Mouse (Mus musculus) lung, postnatal 0 days (tissue): ENCODE results near the gene Hist2h2ab. TPM values are rescaled to one million over a fixed set of nuclear protein-coding genes. Genes with fewer than 3 reads are reported as not detected.
"Not testable (repeated sequence)": the region's sequence is repeated elsewhere in the genome, so short reads cannot be mapped to it uniquely, and the experiment has no call there.

ENCODE experiments used
- ATAC-seq: fragments of 200-750 bp; cut with Nextera tagmentation; 2 replicates; pipeline ENCODE4 v1.8.0; 2017; ENCODE audit warnings: moderate library complexity
- DNase-seq: peaks from one replicate; pipeline ENCODE4 v3.0.0-alpha.2; 2016; ENCODE audit warnings: low spot score
- H3K27ac ChIP-seq: fragments of 300-500 bp; sonication (generic); 2 replicates; pipeline ENCODE4 v1.5.1; 2014; ENCODE audit warnings: antibody characterized with exemption, mild to moderate bottlenecking, low read length, mixed read lengths
- H3K27me3 ChIP-seq: fragments of 300-500 bp; sonication (generic); replicated peaks from 2 replicates; pipeline ENCODE4 v1.6.1; 2014; ENCODE audit warnings: low read length, mixed read lengths; ENCODE audit not compliant: insufficient read depth
- H3K36me3 ChIP-seq: fragments of 300-500 bp; sonication (generic); 2 replicates; pipeline ENCODE4 v1.6.1; 2014; ENCODE audit warnings: low read length, mixed read lengths; ENCODE audit not compliant: insufficient read depth
- H3K4me1 ChIP-seq: fragments of 300-500 bp; sonication (generic); 2 replicates; pipeline ENCODE4 v1.6.1; 2014; ENCODE audit warnings: antibody characterized with exemption, low read depth, low read length, mixed read lengths; ENCODE audit not compliant: insufficient read depth
- H3K4me2 ChIP-seq: fragments of 300-500 bp; sonication (generic); replicated peaks from 2 replicates; pipeline ENCODE4 v1.6.1; 2014; ENCODE audit warnings: low read depth, mild to moderate bottlenecking, low read length, moderate library complexity, mixed read lengths
- H3K4me3 ChIP-seq: fragments of 300-500 bp; sonication (generic); 2 replicates; pipeline ENCODE4 v1.5.1; 2014; ENCODE audit warnings: low read depth, low read length
- H3K9ac ChIP-seq: fragments of 300-500 bp; sonication (generic); replicated peaks from 2 replicates; pipeline ENCODE4 v1.6.1; 2014; ENCODE audit warnings: low read depth, mild to moderate bottlenecking
- H3K9me3 ChIP-seq: fragments of 300-500 bp; sonication (generic); 2 replicates; pipeline ENCODE4 v1.6.1; 2016; ENCODE audit warnings: low read length, mixed read lengths
- CTCF ChIP-seq: IDR thresholded peaks from 2 replicates; pipeline ENCODE4 v1.5.1; 2016; ENCODE audit warnings: antibody characterized with exemption, mild to moderate bottlenecking
- EP300 ChIP-seq: IDR thresholded peaks from 2 replicates; pipeline ENCODE4 v1.6.1; 2016; ENCODE audit warnings: antibody characterized with exemption, mild to moderate bottlenecking, control low read depth
- WGBS: fragments of 180-500 bp; shearing (Covaris S2); extraction: QIAGEN DNeasy Blood & Tissue Kit; methylation state at CpG from one replicate; pipeline ENCODE4 v1.1.7; 2014; 5-methylcytosine and 5-hydroxymethylcytosine counted together
- polyA plus RNA-seq: library from polyadenylated mRNA; unstranded; fragments of >200 nt; fragmentation: Nextera tagmentation; extraction: Ambion mirVana; gene quantifications from 2 replicates; pipeline ENCODE4 v1.2.1, GENCODE M21; 2015

The Hist2h2ab gene
- polyA plus RNA-seq, 1 experiment from 2014 or later, result 0.31 TPM

- Histone ChIP-seq H3K9ac (no peak overlapping the region), H3K4me2 (no peak overlapping the region), H3K27me3 (no peaks in the 10 kb centered on the region), H3K4me3 (no peak overlapping the region), H3K36me3 (no peaks in the 10 kb centered on the region), H3K4me1 (peaks cover 12% of the 10 kb centered on the region; the same call in 1 of the 2 replicates), H3K27ac (no peak overlapping the region), H3K9me3 (no peaks in the 10 kb centered on the region)
- no peak for ATAC-seq
- no peak for DNase-seq
- WGBS, result 92% methylated on average over 11 of the region's 11 CpGs
- no peak for TF ChIP-seq EP300
- peak; percentile 14; the same call in 1 of the 2 replicates for TF ChIP-seq CTCF
These were observed 23.9 kb upstream of the Hist2h2ab start for GRCm38 (mm10) chr3:96195616-96196313.

DNA sequence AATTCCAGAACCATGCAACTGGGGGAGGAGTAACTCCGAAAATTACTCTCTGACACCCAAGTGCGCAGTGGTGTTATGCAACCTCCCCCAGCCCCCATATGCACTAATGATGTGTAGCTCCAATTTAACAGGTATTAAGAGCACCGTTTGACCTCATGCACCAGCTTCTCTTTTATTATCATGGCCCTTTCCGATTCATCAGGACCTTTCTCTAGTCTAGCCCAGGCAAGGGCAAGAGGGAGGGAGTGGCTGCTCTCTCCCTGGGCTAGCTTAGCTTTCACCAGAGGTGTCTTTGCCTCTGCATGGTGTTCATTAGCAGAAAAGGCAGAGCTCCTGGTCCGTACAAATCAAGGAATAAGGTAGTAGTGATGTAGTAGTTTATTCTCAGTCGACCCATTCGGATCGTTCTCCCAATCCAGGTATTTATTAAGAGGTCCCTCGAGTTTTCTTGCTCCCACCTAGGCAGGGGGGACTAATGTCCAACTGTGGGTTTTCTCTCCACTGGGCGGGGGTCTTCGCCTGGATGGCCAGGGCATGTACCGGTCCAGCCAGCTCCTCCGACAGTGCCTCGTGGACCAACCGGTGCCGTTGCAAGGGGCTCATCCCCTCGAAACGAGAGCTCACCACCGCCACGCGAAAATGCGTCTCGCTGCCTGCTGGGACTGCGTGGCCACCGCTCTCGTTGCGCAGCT lies 23.1 kb upstream of the Hist2h2ab start:
- Histone ChIP-seq H3K4me3 (peak overlapping the region; percentile 56), H3K36me3 (no peaks in the 10 kb centered on the region), H3K9ac (peak overlapping the region; percentile 67; the same call in 1 of the 2 replicates), H3K27ac (no peak overlapping the region), H3K9me3 (no peaks in the 10 kb centered on the region), H3K4me1 (peaks cover 12% of the 10 kb centered on the region; the same call in 1 of the 2 replicates), H3K4me2 (peak overlapping the region; percentile 95), H3K27me3 (no peaks in the 10 kb centered on the region)
- DNase-seq (no peak), ATAC-seq (no peak)
- TF ChIP-seq CTCF (no peak), EP300 (no peak)
- 19% methylated on average over 27 of the region's 27 CpGs for WGBS

DNA sequence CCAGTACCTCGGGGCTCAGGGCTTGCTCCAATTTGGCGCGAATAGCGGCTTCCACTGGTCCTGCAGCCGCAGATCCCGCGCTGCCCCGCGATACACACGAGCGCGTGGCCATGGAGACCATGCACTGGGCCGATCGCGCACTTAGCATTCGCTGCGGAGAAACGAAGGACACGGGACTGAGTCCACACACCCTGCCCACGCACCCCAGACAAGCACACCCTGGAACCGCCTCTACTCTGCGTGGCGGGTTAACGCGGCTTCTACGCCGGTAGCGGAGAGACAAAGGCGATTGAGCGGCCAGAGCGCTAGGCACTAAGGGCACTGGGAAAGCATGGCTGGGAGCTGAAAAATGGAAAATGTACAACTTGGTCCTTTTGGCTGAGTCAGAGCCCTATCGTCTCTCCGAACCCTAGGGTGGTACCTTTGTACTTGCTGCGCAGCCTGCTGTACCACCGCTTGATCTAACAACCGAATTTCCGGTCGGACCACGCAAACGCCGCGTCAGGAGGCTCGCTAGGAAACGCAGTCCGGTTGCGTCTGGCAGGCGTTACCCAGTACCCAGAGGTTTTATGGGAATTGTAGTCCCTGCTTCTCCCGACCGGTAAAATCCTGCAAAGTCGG lies 22.4 kb upstream of the Hist2h2ab start:
- DNase-seq (peak; percentile 96), ATAC-seq (peak; percentile 94)
- Histone ChIP-seq H3K9ac (peak overlapping the region; percentile 67), H3K27me3 (no peaks in the 10 kb centered on the region), H3K4me2 (peak overlapping the region; percentile 95), H3K36me3 (no peaks in the 10 kb centered on the region), H3K4me1 (peaks cover 12% of the 10 kb centered on the region; the same call in 1 of the 2 replicates), H3K27ac (peak overlapping the region; percentile 88), H3K9me3 (no peaks in the 10 kb centered on the region), H3K4me3 (peak overlapping the region; percentile 56)
- under 1% methylated on average over 50 of the region's 50 CpGs for WGBS
- TF ChIP-seq EP300 (no peak), CTCF (peak; percentile 51)

DNA sequence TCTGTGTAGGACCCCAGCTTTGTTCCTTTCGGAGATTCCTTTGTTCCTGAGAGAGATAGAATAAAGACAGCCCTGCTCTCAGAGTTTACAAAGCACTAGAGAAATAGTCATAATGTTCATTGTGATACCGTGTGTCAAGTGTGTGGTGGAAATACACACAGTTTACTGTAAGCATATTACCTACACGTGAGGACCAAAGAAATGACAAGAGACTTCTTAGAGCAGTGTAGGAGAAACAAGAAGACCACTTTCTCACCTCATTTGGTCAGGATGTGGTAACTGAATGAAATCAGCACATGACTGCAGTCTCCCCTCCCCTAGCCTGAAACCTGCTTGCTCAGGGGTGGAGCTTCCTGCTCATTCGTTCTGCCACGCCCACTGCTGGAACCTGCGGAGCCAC lies 21.5 kb upstream of the Hist2h2ab start:
- ATAC-seq (peak; percentile 16; the same call in 1 of the 2 replicates), DNase-seq (peak; percentile 47)
- Histone ChIP-seq H3K9me3 (no peaks in the 10 kb centered on the region), H3K27ac (no peak overlapping the region), H3K4me3 (peak overlapping the region; percentile 56), H3K36me3 (no peaks in the 10 kb centered on the region), H3K4me2 (peak overlapping the region; percentile 95), H3K9ac (no peak overlapping the region), H3K4me1 (peaks cover 12% of the 10 kb centered on the region; the same call in 1 of the 2 replicates), H3K27me3 (no peaks in the 10 kb centered on the region)
- TF ChIP-seq CTCF (no peak), EP300 (no peak)
- WGBS, result 3% methylated on average over 6 of the region's 6 CpGs

- not testable (repeated sequence) for H3K36me3 ChIP-seq, DNase-seq, H3K4me2 ChIP-seq, ATAC-seq, H3K9me3 ChIP-seq, H3K27ac ChIP-seq, H3K27me3 ChIP-seq, H3K4me3 ChIP-seq, H3K9ac ChIP-seq
- WGBS, result 25% methylated on average over 7 of the region's 8 CpGs
- H3K4me1 ChIP-seq, result peaks cover 12% of the 10 kb centered on the region; the same call in 1 of the 2 replicates
These were observed 20.9 kb upstream of the Hist2h2ab start for GRCm38 (mm10) chr3:96198601-96199251.

DNA sequence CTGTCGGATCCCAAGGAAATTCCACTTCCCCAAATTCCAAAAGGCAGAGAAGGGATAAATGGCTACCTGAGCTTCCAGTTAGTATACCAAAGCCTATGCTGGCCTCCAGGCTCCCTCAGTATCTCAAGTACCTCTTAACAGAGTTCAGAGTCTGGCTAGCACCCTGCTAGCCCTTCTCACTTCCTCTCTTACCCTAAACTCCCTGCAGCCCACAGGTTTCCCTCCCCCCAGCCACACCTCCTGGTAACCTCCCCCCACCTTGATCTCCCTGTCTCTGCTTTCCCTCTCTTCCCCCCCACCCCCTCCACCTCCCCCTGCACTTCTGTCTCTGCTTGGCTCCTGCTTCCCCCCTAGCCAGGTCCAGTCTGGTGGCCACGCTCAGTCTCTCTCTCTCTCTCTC lies 19.9 kb upstream of the Hist2h2ab start:
- Histone ChIP-seq H3K27ac (no peak overlapping the region), H3K4me1 (peaks cover 12% of the 10 kb centered on the region; the same call in 1 of the 2 replicates), H3K36me3 (no peaks in the 10 kb centered on the region), H3K9ac (no peak overlapping the region), H3K27me3 (no peaks in the 10 kb centered on the region), H3K9me3 (no peaks in the 10 kb centered on the region), H3K4me2 (no peak overlapping the region), H3K4me3 (no peak overlapping the region)
- ATAC-seq (no peak), DNase-seq (no peak)
- no peak for TF ChIP-seq EP300
- 37% methylated on average over 2 of the region's 2 CpGs for whole genome bisulfite sequencing
